In genomic region chr4:144906978-144907703, GRCm38 (mm10) we compare ENCODE assay signal across 10 mouse cellular contexts. TPM values are rescaled to one million over a fixed set of nuclear protein-coding genes. Genes with fewer than 3 reads are reported as not detected.
A peak's percentile ranks its signal among the peaks of the same experiment; 100 is the strongest.
DNase-seq lines count a peak whose midpoint lies in the region; ATAC-seq and TF ChIP-seq lines count a peak whose summit lies in the region.
"Had no signal": no experiment of that assay in that cellular context is flagged by ENCODE, and none has a peak within 500 bp of the region (broad histone marks: within the 10 kb centered on the region; RNA-seq: fewer than 3 reads in every experiment).

No protein-coding gene starts in this region.

- no peaks in the 10 kb centered on the region for H3K36me3 ChIP-seq in hindbrain, embryonic 11.5 days (ENCODE audit: control insufficient read depth, insufficient read depth, low read length)
- no peaks in the 10 kb centered on the region for H3K36me3 ChIP-seq in hindbrain, embryonic 12.5 days
- 0 out of 2 replicates have a peak, but pooled peaks cover 4% of the 10 kb centered on the region for H3K36me3 ChIP-seq in intestine, postnatal 0 days (ENCODE audit: control insufficient read depth, insufficient read depth)
- H3K36me3 ChIP-seq in forebrain, embryonic 11.5 days (ENCODE audit: control insufficient read depth, insufficient read depth, low read length): no peaks in the 10 kb centered on the region
- H3K36me3 ChIP-seq in forebrain, embryonic 14.5 days (ENCODE audit: control insufficient read depth, insufficient read depth, low read length): no peaks in the 10 kb centered on the region

- no peak overlapping the region for H3K27ac ChIP-seq in hindbrain, embryonic 11.5 days (ENCODE audit: low read depth, low read length)
- no peak overlapping the region for H3K27ac ChIP-seq in hindbrain, embryonic 12.5 days
- peak overlapping the region; percentile 81; the same call in 1 of the 2 replicates for H3K27ac ChIP-seq in intestine, postnatal 0 days (ENCODE audit: low read depth, low read length)
- H3K27ac ChIP-seq in forebrain, embryonic 11.5 days (ENCODE audit: low read depth, low read length): no peak overlapping the region
- H3K27ac ChIP-seq in forebrain, embryonic 14.5 days (ENCODE audit: low read depth, low read length): no peak overlapping the region
- H3K27ac ChIP-seq: embryonic facial prominence, embryonic 13.5 days; hindbrain, embryonic 14.5 days had no signal

- H3K4me3 ChIP-seq in hindbrain, embryonic 11.5 days (ENCODE audit: low read depth, low read length): no peak overlapping the region
- no peak overlapping the region for H3K4me3 ChIP-seq in hindbrain, embryonic 12.5 days
- no peak overlapping the region for H3K4me3 ChIP-seq in intestine, postnatal 0 days (ENCODE audit: low read depth, low read length)
- no peak overlapping the region for H3K4me3 ChIP-seq in forebrain, embryonic 11.5 days (ENCODE audit: low read depth, low read length)
- H3K4me3 ChIP-seq in forebrain, embryonic 14.5 days (ENCODE audit: low read depth, low read length): no peak overlapping the region
- H3K4me3 ChIP-seq: embryonic facial prominence, embryonic 13.5 days had no signal

- no peak overlapping the region for H3K9ac ChIP-seq in hindbrain, embryonic 11.5 days (ENCODE audit: low read depth, low read length)
- no peak overlapping the region for H3K9ac ChIP-seq in hindbrain, embryonic 12.5 days
- no peak overlapping the region for H3K9ac ChIP-seq in intestine, postnatal 0 days (ENCODE audit: low read depth, low read length)
- H3K9ac ChIP-seq in forebrain, embryonic 11.5 days (ENCODE audit: low read length): no peak overlapping the region
- no peak overlapping the region for H3K9ac ChIP-seq in forebrain, embryonic 14.5 days (ENCODE audit: low read length)
- H3K9ac ChIP-seq: embryonic facial prominence, embryonic 13.5 days; hindbrain, embryonic 14.5 days had no signal

- no peak overlapping the region for H3K4me2 ChIP-seq in hindbrain, embryonic 11.5 days (replicated peaks; ENCODE audit: low read depth, low read length)
- no peak overlapping the region for H3K4me2 ChIP-seq in hindbrain, embryonic 12.5 days (replicated peaks)
- no peak overlapping the region for H3K4me2 ChIP-seq in intestine, postnatal 0 days (replicated peaks; ENCODE audit: low read depth)
- no peak overlapping the region for H3K4me2 ChIP-seq in forebrain, embryonic 11.5 days (ENCODE audit: low read depth, low read length, severe bottlenecking)
- H3K4me2 ChIP-seq in forebrain, embryonic 14.5 days (ENCODE audit: low read length): no peak overlapping the region
- H3K4me2 ChIP-seq: embryonic facial prominence, embryonic 13.5 days; hindbrain, embryonic 14.5 days had no signal

- no peaks in the 10 kb centered on the region for H3K4me1 ChIP-seq in hindbrain, embryonic 11.5 days (replicated peaks; ENCODE audit: control insufficient read depth, insufficient read depth, low read length)
- no peaks in the 10 kb centered on the region for H3K4me1 ChIP-seq in hindbrain, embryonic 12.5 days
- H3K4me1 ChIP-seq in intestine, postnatal 0 days (replicated peaks; ENCODE audit: control insufficient read depth, insufficient read depth, low read length): peaks cover 16% of the 10 kb centered on the region
- H3K4me1 ChIP-seq in forebrain, embryonic 11.5 days (replicated peaks; ENCODE audit: control insufficient read depth, insufficient read depth, low read length): no peaks in the 10 kb centered on the region
- no peaks in the 10 kb centered on the region for H3K4me1 ChIP-seq in forebrain, embryonic 14.5 days (ENCODE audit: control insufficient read depth, insufficient read depth, low read length)

- H3K27me3 ChIP-seq in hindbrain, embryonic 11.5 days (ENCODE audit: control insufficient read depth, insufficient read depth, low read length): no peaks in the 10 kb centered on the region
- no peaks in the 10 kb centered on the region for H3K27me3 ChIP-seq in hindbrain, embryonic 12.5 days
- H3K27me3 ChIP-seq in intestine, postnatal 0 days (replicated peaks; ENCODE audit: control insufficient read depth, insufficient read depth, low read length): no peaks in the 10 kb centered on the region
- H3K27me3 ChIP-seq in forebrain, embryonic 11.5 days (ENCODE audit: control insufficient read depth, insufficient read depth, low read length): no peaks in the 10 kb centered on the region
- H3K27me3 ChIP-seq in forebrain, embryonic 14.5 days (replicated peaks; ENCODE audit: control insufficient read depth, insufficient read depth, low read length): no peaks in the 10 kb centered on the region
- H3K27me3 ChIP-seq: embryonic facial prominence, embryonic 13.5 days had no signal

- ATAC-seq in hindbrain, embryonic 11.5 days (ENCODE audit: low FRiP score): 0 out of 2 replicates have a peak, but pooled peaks have one; percentile 10
- no peak for ATAC-seq in hindbrain, embryonic 12.5 days (ENCODE audit: low FRiP score)
- no peak for ATAC-seq in intestine, postnatal 0 days
- no peak for ATAC-seq in forebrain, embryonic 11.5 days (replicated peaks; ENCODE audit: low FRiP score)
- ATAC-seq in forebrain, embryonic 14.5 days: no peak

- WGBS in hindbrain, embryonic 11.5 days: 84% methylated on average over 4 of the region's 4 CpGs
- 84% methylated on average over 4 of the region's 4 CpGs for WGBS in hindbrain, embryonic 12.5 days
- WGBS in intestine, postnatal 0 days: 64% methylated on average over 4 of the region's 4 CpGs
- 71% methylated on average over 4 of the region's 4 CpGs for WGBS in forebrain, embryonic 11.5 days
- WGBS in forebrain, embryonic 14.5 days: 77% methylated on average over 4 of the region's 4 CpGs

- TF ChIP-seq CTCF in intestine, postnatal 0 days (IDR thresholded peaks at IDR 0.05; ENCODE audit: low read depth): no peak

- no peak for DNase-seq in hindbrain, embryonic 11.5 days (ENCODE audit: low spot score)
- DNase-seq in lung, postnatal 10 days: peak; percentile 27
- DNase-seq in lung, postnatal 14 days: no peak
- no peak for DNase-seq in forebrain, embryonic 11.5 days (ENCODE audit: low spot score)
- DNase-seq in forebrain, embryonic 14.5 days (ENCODE audit: low spot score): no peak
- DNase-seq: cerebellum, adult 8-10 months had no signal

- no peaks in the 10 kb centered on the region for H3K9me3 ChIP-seq in hindbrain, embryonic 11.5 days (ENCODE audit: control insufficient read depth, low read length)
- no peaks in the 10 kb centered on the region for H3K9me3 ChIP-seq in hindbrain, embryonic 12.5 days (replicated peaks)
- H3K9me3 ChIP-seq in intestine, postnatal 0 days (ENCODE audit: control insufficient read depth): no peaks in the 10 kb centered on the region
- no peaks in the 10 kb centered on the region for H3K9me3 ChIP-seq in forebrain, embryonic 11.5 days (ENCODE audit: control insufficient read depth, low read length)
- H3K9me3 ChIP-seq in forebrain, embryonic 14.5 days (replicated peaks; ENCODE audit: control insufficient read depth, low read length): no peaks in the 10 kb centered on the region
- H3K9me3 ChIP-seq: embryonic facial prominence, embryonic 13.5 days had no signal

RNA-seq across cellular contexts. Expression of gene Dhrs3, which starts 14.5 kb away (rescaled TPM):
- polyA plus RNA-seq in hindbrain, embryonic 11.5 days (2014; fragmentation: Nextera tagmentation; extraction: Ambion mirVana): 21.5 and 36.4 TPM in 2 replicates
- polyA plus RNA-seq in hindbrain, embryonic 12.5 days (2016; fragmentation: Nextera tagmentation; extraction: Ambion mirVana): 26.6 and 31.8 TPM in 2 replicates
- polyA plus RNA-seq in intestine, postnatal 0 days (2015; fragmentation: Nextera tagmentation; extraction: Ambion mirVana): 93.0 and 100 TPM in 2 replicates
- polyA plus RNA-seq in forebrain, embryonic 11.5 days (2014; fragmentation: Nextera tagmentation; extraction: Ambion mirVana): 5.8 and 8.1 TPM in 2 replicates
- 16.1 and 25.8 TPM in 2 replicates for polyA plus RNA-seq in forebrain, embryonic 14.5 days (2014; fragmentation: Nextera tagmentation; extraction: Ambion mirVana)
